Mouse (Mus musculus): ENCODE data around the gene Dnttip1.

DNA sequence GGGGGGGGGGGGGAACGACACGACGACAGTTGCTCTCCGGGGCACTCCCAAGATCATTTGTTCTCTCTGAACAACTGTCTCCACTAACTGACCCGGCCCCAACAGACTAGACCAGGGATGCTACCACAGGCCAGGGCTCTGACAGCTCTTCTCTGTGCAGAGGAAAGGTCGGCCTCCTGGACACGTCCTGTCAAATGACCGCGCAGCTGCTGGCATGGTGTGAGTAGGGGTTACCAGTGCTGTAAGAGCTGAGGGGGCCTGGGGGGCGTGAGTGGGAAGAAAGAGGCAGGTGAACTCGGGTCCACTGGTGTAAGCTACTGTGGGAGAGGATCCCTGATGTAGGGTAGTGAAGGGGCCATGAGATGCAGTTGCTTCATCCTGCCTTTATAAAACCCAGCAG lies 12.1 kb downstream of the Dnttip1 start:
- TF ChIP-seq CTCF (IDR thresholded peaks at IDR 0.05; ENCODE audit: borderline replicate concordance, extremely low read depth, insufficient read depth, insufficient read length) (no peak), POLR2A (IDR thresholded peaks at IDR 0.05; ENCODE audit: borderline replicate concordance, extremely low read depth, insufficient read depth, insufficient read length, poor library complexity, severe bottlenecking) (no peak)

Measured in brain, embryonic 14.5 days (tissue).